Comparison of ENCODE assay signal across 17 mouse cellular contexts in the genomic region with DNA sequence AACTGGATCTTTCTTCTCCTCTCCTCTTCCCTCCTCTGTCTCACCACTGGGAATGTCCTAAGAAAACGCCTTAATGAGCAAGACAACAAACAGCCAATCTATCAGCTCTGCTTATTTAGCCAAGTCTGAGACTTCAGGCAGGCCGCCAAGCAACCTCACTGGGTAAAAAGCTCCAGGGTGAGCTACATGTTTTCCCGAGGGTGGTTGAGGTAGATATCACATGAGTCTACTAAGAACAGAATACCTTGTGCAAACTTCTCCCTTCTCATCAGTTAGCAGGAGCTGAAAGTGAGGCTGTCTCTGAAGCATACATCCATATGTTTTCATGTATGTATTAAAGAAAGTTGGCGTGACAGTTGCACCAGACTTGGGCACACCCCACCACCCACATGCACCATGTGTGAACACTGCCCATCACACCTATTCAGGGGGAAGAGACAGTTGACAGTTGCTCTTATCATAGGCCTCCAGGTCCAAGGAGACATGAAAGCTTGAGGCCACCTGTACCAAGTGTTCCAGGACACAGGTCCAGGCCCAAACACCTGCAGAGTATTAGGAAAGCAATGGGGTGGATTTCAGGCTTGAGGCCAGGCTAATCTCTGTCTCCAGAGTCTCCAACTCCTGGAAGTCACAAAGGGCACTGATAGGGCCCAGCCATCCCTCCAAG. TPM values are rescaled to one million over a fixed set of nuclear protein-coding genes. Genes with fewer than 3 reads are reported as not detected.
DNase-seq lines count a peak whose midpoint lies in the region; ATAC-seq and TF ChIP-seq lines count a peak whose summit lies in the region.
"Had no signal": no experiment of that assay in that cellular context is flagged by ENCODE, and none has a peak within 500 bp of the region (broad histone marks: within the 10 kb centered on the region; RNA-seq: fewer than 3 reads in every experiment).

No protein-coding gene starts in this region.

- 0 out of 2 replicates have a peak, but pooled peaks cover 5% of the 10 kb centered on the region for H3K4me1 ChIP-seq in lung, embryonic 14.5 days (ENCODE audit: insufficient read depth)
- peaks cover 26% of the 10 kb centered on the region; the same call in 1 of the 2 replicates for H3K4me1 ChIP-seq in bone marrow, adult 2 months (ENCODE audit: control insufficient read depth, insufficient read depth, low read length)
- H3K4me1 ChIP-seq in liver, embryonic 13.5 days (replicated peaks) = peaks cover 97% of the 10 kb centered on the region
- H3K4me1 ChIP-seq in small intestine, adult 2 months (ENCODE audit: control insufficient read depth, insufficient read depth, insufficient read length, low read length) = peaks cover 36% of the 10 kb centered on the region
- H3K4me1 ChIP-seq in heart, embryonic 10.5 days = peaks cover 7% of the 10 kb centered on the region
- H3K4me1 ChIP-seq: limb, embryonic 12.5 days had no signal

- TF ChIP-seq POLR2A in bone marrow, adult 2 months (IDR thresholded peaks at IDR 0.05; ENCODE audit: borderline replicate concordance, control insufficient read depth, low read depth, low read length) = no peak
- TF ChIP-seq POLR2A in small intestine, adult 2 months (IDR thresholded peaks at IDR 0.05; ENCODE audit: low read depth, low read length) = no peak

- H3K9me3 ChIP-seq in lung, embryonic 14.5 days (ENCODE audit: low read depth, low read length) = no peaks in the 10 kb centered on the region
- no peaks in the 10 kb centered on the region for H3K9me3 ChIP-seq in liver, embryonic 13.5 days (replicated peaks)
- H3K9me3 ChIP-seq in heart, embryonic 10.5 days = no peaks in the 10 kb centered on the region
- H3K9me3 ChIP-seq: embryonic facial prominence, embryonic 12.5 days; hindbrain, embryonic 12.5 days; limb, embryonic 12.5 days had no signal

- peak; percentile 38 for DNase-seq in lung, embryonic 14.5 days
- no peak for DNase-seq in lung, postnatal 14 days
- peak; percentile 57 for DNase-seq in liver, embryonic 13.5 days
- no peak for DNase-seq in heart, embryonic 10.5 days (ENCODE audit: low spot score)
- DNase-seq in left cerebral cortex, adult 11 months (ENCODE audit: low spot score) = no peak
- DNase-seq: cerebellum, adult 18-20 months; gastrocnemius, postnatal 10 days; heart, adult 18-20 months; thymus, postnatal 25 days had no signal

- no peak overlapping the region for H3K4me2 ChIP-seq in lung, embryonic 14.5 days
- H3K4me2 ChIP-seq in liver, embryonic 13.5 days = peak overlapping the region; percentile 65
- H3K4me2 ChIP-seq: embryonic facial prominence, embryonic 12.5 days; hindbrain, embryonic 12.5 days; limb, embryonic 12.5 days had no signal

- no peak overlapping the region for H3K4me3 ChIP-seq in lung, embryonic 14.5 days (ENCODE audit: low read depth, low read length)
- H3K4me3 ChIP-seq in bone marrow, adult 2 months (replicated peaks; ENCODE audit: control insufficient read depth, low read depth, low read length) = no peak overlapping the region
- H3K4me3 ChIP-seq in liver, embryonic 13.5 days (replicated peaks) = no peak overlapping the region
- H3K4me3 ChIP-seq in small intestine, adult 2 months (ENCODE audit: low read depth, low read length) = no peak overlapping the region
- H3K4me3 ChIP-seq in heart, embryonic 10.5 days = no peak overlapping the region
- H3K4me3 ChIP-seq: embryonic facial prominence, embryonic 12.5 days; hindbrain, embryonic 12.5 days; left cerebral cortex, adult 2 months; limb, embryonic 12.5 days; megakaryocyte, embryonic 14.5 days had no signal

- H3K9ac ChIP-seq in lung, embryonic 14.5 days = no peak overlapping the region
- peak overlapping the region; percentile 69 for H3K9ac ChIP-seq in liver, embryonic 13.5 days
- H3K9ac ChIP-seq: embryonic facial prominence, embryonic 12.5 days; hindbrain, embryonic 12.5 days; limb, embryonic 12.5 days had no signal

- no peak for TF ChIP-seq CTCF in lung, embryonic 14.5 days (IDR thresholded peaks at IDR 0.05; ENCODE audit: low read depth)
- TF ChIP-seq CTCF in bone marrow, adult 2 months (IDR thresholded peaks at IDR 0.05; ENCODE audit: control insufficient read depth, insufficient read depth, low read length) = no peak
- TF ChIP-seq CTCF in small intestine, adult 2 months (IDR thresholded peaks at IDR 0.05; ENCODE audit: extremely low read depth, insufficient read length, insufficient replicate concordance, low read depth, low read length) = no peak

- no peaks in the 10 kb centered on the region for H3K27me3 ChIP-seq in lung, embryonic 14.5 days (ENCODE audit: insufficient read depth, low read length)
- no peaks in the 10 kb centered on the region for H3K27me3 ChIP-seq in liver, embryonic 13.5 days
- no peaks in the 10 kb centered on the region for H3K27me3 ChIP-seq in small intestine, adult 2 months (ENCODE audit: control insufficient read depth, insufficient read depth, low read length)
- peaks cover 3% of the 10 kb centered on the region; the same call in 1 of the 2 replicates for H3K27me3 ChIP-seq in heart, embryonic 10.5 days (ENCODE audit: insufficient read depth, poor library complexity, severe bottlenecking)
- H3K27me3 ChIP-seq: embryonic facial prominence, embryonic 12.5 days; hindbrain, embryonic 12.5 days had no signal

- no peak overlapping the region for H3K27ac ChIP-seq in lung, embryonic 14.5 days (ENCODE audit: low read depth)
- peak overlapping the region; percentile 35 for H3K27ac ChIP-seq in bone marrow, adult 2 months (ENCODE audit: control insufficient read depth, insufficient read depth, low read depth, low read length, poor library complexity)
- peak overlapping the region; percentile 99 for H3K27ac ChIP-seq in liver, embryonic 13.5 days
- H3K27ac ChIP-seq in small intestine, adult 2 months (ENCODE audit: insufficient read depth, low read depth, low read length) = peak overlapping the region; percentile 5; the same call in 1 of the 2 replicates
- no peak overlapping the region for H3K27ac ChIP-seq in heart, embryonic 10.5 days
- H3K27ac ChIP-seq: embryonic facial prominence, embryonic 12.5 days; hindbrain, embryonic 12.5 days; left cerebral cortex, adult 2 months; limb, embryonic 12.5 days had no signal

- ATAC-seq in lung, embryonic 14.5 days (ENCODE audit: insufficient read depth) = no peak
- peak; percentile 41 for ATAC-seq in liver, embryonic 13.5 days (ENCODE audit: low read depth)
- ATAC-seq: midbrain, embryonic 16.5 days had no signal

- H3K36me3 ChIP-seq in lung, embryonic 14.5 days (ENCODE audit: insufficient read depth) = no peaks in the 10 kb centered on the region
- H3K36me3 ChIP-seq in liver, embryonic 13.5 days = no peaks in the 10 kb centered on the region
- H3K36me3 ChIP-seq in small intestine, adult 2 months (ENCODE audit: control insufficient read depth, insufficient read depth, low read length) = no peaks in the 10 kb centered on the region
- no peaks in the 10 kb centered on the region for H3K36me3 ChIP-seq in heart, embryonic 10.5 days
- H3K36me3 ChIP-seq: embryonic facial prominence, embryonic 12.5 days; hindbrain, embryonic 12.5 days; limb, embryonic 12.5 days had no signal

- WGBS in lung, embryonic 14.5 days = 45% methylated on average over 4 of the region's 4 CpGs
- WGBS in bone marrow, adult 2 months = 42% methylated on average over 4 of the region's 4 CpGs
- WGBS in liver, embryonic 13.5 days (ENCODE audit: insufficient replicate concordance) = 33% methylated on average over 4 of the region's 4 CpGs
- WGBS in small intestine, adult 2 months = 41% methylated on average over 4 of the region's 4 CpGs
- 69% methylated on average over 4 of the region's 4 CpGs for WGBS in heart, embryonic 10.5 days

RNA-seq across cellular contexts. Expression of gene Rap1gap2, which starts 35.8 kb away (rescaled TPM):
- polyA plus RNA-seq in lung, embryonic 14.5 days (2014; fragmentation: Nextera tagmentation; extraction: Ambion mirVana) = 2.3 and 2.6 TPM in 2 replicates
- polyA plus RNA-seq in bone marrow, adult 2 months (2011; ENCODE audit: insufficient read depth, insufficient read length, low replicate concordance, missing spikeins) = 3.4 and 9.9 TPM in 2 replicates
- 0.77 and 0.82 TPM in 2 replicates for polyA plus RNA-seq in liver, embryonic 13.5 days (2015; fragmentation: Nextera tagmentation; extraction: Ambion mirVana)
- 10.5 and 18.4 TPM in 2 replicates for polyA plus RNA-seq in small intestine, adult 2 months (2012; rRNA removed)
- 5.2 and 7.0 TPM in 2 replicates for polyA plus RNA-seq in heart, embryonic 10.5 days (2016; fragmentation: Nextera tagmentation; extraction: Ambion mirVana)

RNA-seq across cellular contexts. Expression of gene Ccdc92b, which starts 44.5 kb away (rescaled TPM):
- polyA plus RNA-seq in lung, embryonic 14.5 days (2014; fragmentation: Nextera tagmentation; extraction: Ambion mirVana) = 0.28 and 0.38 TPM in 2 replicates
- 8.2 and 9.7 TPM in 2 replicates for polyA plus RNA-seq in bone marrow, adult 2 months (2011; ENCODE audit: insufficient read depth, insufficient read length, low replicate concordance, missing spikeins)
- 7.6 and 8.3 TPM in 2 replicates for polyA plus RNA-seq in liver, embryonic 13.5 days (2015; fragmentation: Nextera tagmentation; extraction: Ambion mirVana)
- 0.42 and 0.77 TPM in 2 replicates for polyA plus RNA-seq in small intestine, adult 2 months (2012; rRNA removed)
- 1.6 and 1.7 TPM in 2 replicates for polyA plus RNA-seq in heart, embryonic 10.5 days (2016; fragmentation: Nextera tagmentation; extraction: Ambion mirVana)

Comparison
In these comparisons a context has a peak if more than half of its experiments do, and no peak if none do; other contexts are left out.
1. DNase-seq: peak in lung, embryonic 14.5 days (single experiment) and liver, embryonic 13.5 days (single experiment); none in lung, postnatal 14 days (single experiment), heart, embryonic 10.5 days (single experiment) and left cerebral cortex, adult 11 months (single experiment).
2. H3K27ac ChIP-seq: peak in bone marrow, adult 2 months (single experiment), liver, embryonic 13.5 days (single experiment) and small intestine, adult 2 months (single experiment); none in lung, embryonic 14.5 days (single experiment) and heart, embryonic 10.5 days (single experiment).